Mouse (Mus musculus) embryonic facial prominence, embryonic 12.5 days (tissue): ENCODE measurements at regions not wholly inside any gene's neighbourhood (a gene's known extent, or its start where the extent isn't known, plus 50 kb on each side); places are given as distances from the start of the nearest gene placed in this dataset.
A peak's percentile ranks its signal among the peaks of the same experiment; 100 is the strongest.

Source experiments
- ATAC-seq: fragments of 200-750 bp; cut with Nextera tagmentation; 2 replicates; pipeline ENCODE4 v1.8.0; 2017; ENCODE audit not compliant: insufficient number of reproducible peaks, insufficient read depth, low FRiP score, low TSS enrichment
- H3K27ac ChIP-seq: fragments of 300-500 bp; sonication (generic); 2 replicates; pipeline ENCODE4 v1.5.1; 2016; ENCODE audit warnings: mild to moderate bottlenecking
- H3K27me3 ChIP-seq: fragments of 300-500 bp; sonication (generic); 2 replicates; pipeline ENCODE4 v1.6.1; 2016; ENCODE audit warnings: mild to moderate bottlenecking, moderate library complexity
- H3K36me3 ChIP-seq: fragments of 300-500 bp; sonication (generic); 2 replicates; pipeline ENCODE4 v1.6.1; 2016; ENCODE audit warnings: mild to moderate bottlenecking
- H3K4me1 ChIP-seq: fragments of 300-500 bp; sonication (generic); 2 replicates; pipeline ENCODE4 v1.6.1; 2016
- H3K4me2 ChIP-seq: fragments of 300-500 bp; sonication (generic); replicated peaks from 2 replicates; pipeline ENCODE4 v1.6.1; 2016; ENCODE audit warnings: mild to moderate bottlenecking, moderate library complexity
- H3K4me3 ChIP-seq: fragments of 300-500 bp; sonication (generic); 2 replicates; pipeline ENCODE4 v1.5.1; 2016; ENCODE audit warnings: mild to moderate bottlenecking
- H3K9ac ChIP-seq: fragments of 300-500 bp; sonication (generic); 2 replicates; pipeline ENCODE4 v1.6.1; 2016; ENCODE audit warnings: mild to moderate bottlenecking, moderate library complexity
- H3K9me3 ChIP-seq: fragments of 300-500 bp; sonication (generic); 2 replicates; pipeline ENCODE4 v1.6.1; 2016; ENCODE audit warnings: mild to moderate bottlenecking, moderate library complexity
- WGBS: fragments of 180-500 bp; shearing (Covaris S2); methylation state at CpG from one replicate; pipeline ENCODE4 v1.1.7; 2016; 5-methylcytosine and 5-hydroxymethylcytosine counted together

- H3K36me3 ChIP-seq, result no peaks in the 10 kb centered on the region
- no peaks in the 10 kb centered on the region for H3K27me3 ChIP-seq
- no peak overlapping the region for H3K27ac ChIP-seq
- no peak for ATAC-seq
- no peak overlapping the region for H3K4me2 ChIP-seq
- H3K9me3 ChIP-seq, result no peaks in the 10 kb centered on the region
- H3K4me3 ChIP-seq, result no peak overlapping the region
- 41% methylated on average over 5 of the region's 5 CpGs for WGBS
- H3K9ac ChIP-seq, result no peak overlapping the region
- no peaks in the 10 kb centered on the region for H3K4me1 ChIP-seq
Observed at GRCm38 (mm10) chrX:52668679-52669078, 54.9 kb upstream of the Gpc3 start.

DNA sequence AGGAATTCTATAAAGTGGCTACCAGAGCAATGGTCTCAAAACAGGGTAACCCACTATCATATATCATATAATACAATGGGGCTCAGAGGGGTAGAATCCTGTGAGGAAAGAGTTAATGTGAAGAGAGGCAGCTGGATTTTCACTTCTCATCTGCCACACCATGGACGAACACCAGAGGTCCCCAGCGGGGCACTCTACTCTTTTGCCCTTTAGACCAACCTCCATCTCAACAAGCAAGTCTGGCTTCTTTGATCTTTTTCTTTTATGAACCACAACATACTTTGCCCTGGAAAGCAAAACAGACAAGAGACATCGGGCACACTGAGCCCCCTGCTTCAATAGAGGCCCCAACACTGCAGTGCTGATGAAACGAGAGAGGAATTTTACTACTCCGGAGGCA lies 65.3 kb upstream of the Gpc3 start:
- H3K27ac ChIP-seq, result 0 out of 2 replicates have a peak overlapping the region, but pooled peaks have one; percentile 46
- H3K9ac ChIP-seq, result no peak overlapping the region
- ATAC-seq, result no peak
- H3K4me3 ChIP-seq, result no peak overlapping the region
- H3K4me2 ChIP-seq, result no peak overlapping the region
- H3K4me1 ChIP-seq, result no peaks in the 10 kb centered on the region
- no peaks in the 10 kb centered on the region for H3K9me3 ChIP-seq
- WGBS, result 15% methylated on average over 5 of the region's 5 CpGs
- H3K27me3 ChIP-seq, result no peaks in the 10 kb centered on the region
- H3K36me3 ChIP-seq, result no peaks in the 10 kb centered on the region

DNA sequence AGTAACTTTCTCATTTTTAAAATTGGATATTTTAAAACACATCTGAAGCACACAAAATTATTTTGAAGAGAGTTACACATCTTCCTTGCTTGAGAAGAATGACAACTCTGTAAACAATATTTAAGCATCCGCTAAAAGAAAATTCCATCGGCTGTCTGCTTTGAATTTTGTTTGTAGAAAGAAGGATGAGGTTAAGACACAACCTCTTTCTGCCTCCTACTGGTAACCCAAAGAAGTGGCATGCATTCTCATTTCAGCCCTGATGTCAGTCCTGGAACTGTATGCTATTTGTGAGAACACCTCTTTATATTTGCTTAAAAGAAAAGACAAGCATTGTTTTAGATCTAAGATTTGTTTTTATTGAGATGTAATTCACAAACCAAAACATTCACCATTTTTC lies 80.6 kb upstream of the Gpc3 start:
- Histone ChIP-seq H3K36me3 (no peaks in the 10 kb centered on the region), H3K9ac (no peak overlapping the region), H3K4me3 (no peak overlapping the region), H3K9me3 (no peaks in the 10 kb centered on the region), H3K4me1 (no peaks in the 10 kb centered on the region), H3K4me2 (no peak overlapping the region), H3K27ac (no peak overlapping the region), H3K27me3 (no peaks in the 10 kb centered on the region)
- WGBS, result 33% methylated on average over 2 of the region's 2 CpGs
- ATAC-seq, result no peak

DNA sequence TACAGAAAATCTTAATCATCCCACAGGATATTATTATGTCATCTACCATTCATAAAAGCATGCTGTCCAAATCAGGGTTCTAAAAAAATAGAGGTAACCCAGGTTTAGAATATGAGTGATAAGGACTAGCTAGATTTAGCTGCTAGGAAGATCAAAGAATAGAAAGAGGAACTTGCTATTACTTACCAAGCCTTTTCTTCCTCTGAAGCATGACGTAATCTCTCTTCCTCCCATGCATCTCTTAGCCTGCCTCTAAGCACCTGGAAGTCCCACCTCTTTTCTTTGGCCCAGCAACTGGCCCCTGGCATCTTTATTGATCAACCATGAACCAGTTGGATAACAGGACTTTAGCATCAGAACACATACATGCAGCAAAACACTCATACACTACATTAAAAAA lies 85.9 kb upstream of the Gpc3 start:
- H3K4me2 ChIP-seq, result no peak overlapping the region
- no peaks in the 10 kb centered on the region for H3K36me3 ChIP-seq
- H3K27ac ChIP-seq, result no peak overlapping the region
- no peaks in the 10 kb centered on the region for H3K9me3 ChIP-seq
- no peaks in the 10 kb centered on the region for H3K4me1 ChIP-seq
- no peak for ATAC-seq
- no peak overlapping the region for H3K9ac ChIP-seq
- whole genome bisulfite sequencing, result 86% methylated on average over 1 of the region's 1 CpGs
- no peaks in the 10 kb centered on the region for H3K27me3 ChIP-seq
- no peak overlapping the region for H3K4me3 ChIP-seq

GRCm38 (mm10) chrX:52717495-52717894 lies 73.5 kb upstream of the Ccdc160 start:
- ATAC-seq, result no peak
- Histone ChIP-seq H3K27ac (no peak overlapping the region), H3K9ac (no peak overlapping the region), H3K4me2 (no peak overlapping the region), H3K4me1 (no peaks in the 10 kb centered on the region), H3K27me3 (no peaks in the 10 kb centered on the region), H3K36me3 (no peaks in the 10 kb centered on the region), H3K4me3 (no peak overlapping the region), H3K9me3 (no peaks in the 10 kb centered on the region)
- 34% methylated on average over 3 of the region's 3 CpGs for WGBS

GRCm38 (mm10) chrX:52738116-52738515 lies 52.9 kb upstream of the Ccdc160 start:
- H3K36me3 ChIP-seq, result no peaks in the 10 kb centered on the region

More at GRCm38 (mm10) chrX:52738116-52738515, 52.9 kb upstream of the Ccdc160 start:
- Histone ChIP-seq H3K9ac (no peak overlapping the region), H3K4me1 (no peaks in the 10 kb centered on the region), H3K27ac (no peak overlapping the region), H3K27me3 (0 out of 2 replicates have a peak, but pooled peaks cover 2% of the 10 kb centered on the region), H3K9me3 (no peaks in the 10 kb centered on the region), H3K4me2 (no peak overlapping the region), H3K4me3 (no peak overlapping the region)
- no peak for ATAC-seq
- 75% methylated on average over 3 of the region's 3 CpGs for WGBS
